Comparison of ENCODE assay signal across 26 mouse cellular contexts in the genomic region with DNA sequence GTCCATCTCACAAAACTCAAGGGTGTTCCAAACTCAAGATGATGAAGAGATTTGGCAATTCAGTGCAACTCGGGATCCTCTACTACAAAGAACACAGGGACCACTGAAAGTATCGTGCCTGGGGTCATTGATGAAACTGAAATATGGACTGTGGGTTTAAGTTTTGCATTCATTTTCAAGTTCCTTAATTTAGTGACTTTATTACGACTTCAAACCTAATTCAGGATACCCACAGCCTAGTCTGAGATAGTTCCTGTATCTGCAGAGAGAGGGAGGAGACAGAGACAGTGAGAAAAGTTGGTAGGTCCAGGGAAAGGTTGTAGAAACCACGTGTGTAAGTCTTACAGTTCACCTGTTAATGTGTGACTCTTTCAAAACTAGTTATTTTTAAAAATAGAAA. TPM values are rescaled to one million over a fixed set of nuclear protein-coding genes. Genes with fewer than 3 reads are reported as not detected.
DNase-seq lines count a peak whose midpoint lies in the region; ATAC-seq and TF ChIP-seq lines count a peak whose summit lies in the region.
"Had no signal": no experiment of that assay in that cellular context is flagged by ENCODE, and none has a peak within 500 bp of the region (broad histone marks: within the 10 kb centered on the region; RNA-seq: fewer than 3 reads in every experiment).

No protein-coding gene starts in this region.

- no peak overlapping the region for H3K4me2 ChIP-seq in forebrain, postnatal 0 days (ENCODE audit: low read depth)
- H3K4me2 ChIP-seq: embryonic facial prominence, embryonic 12.5 days; embryonic facial prominence, embryonic 15.5 days; forebrain, embryonic 12.5 days; forebrain, embryonic 15.5 days; heart, embryonic 11.5 days; hindbrain, embryonic 12.5 days; hindbrain, embryonic 15.5 days; intestine, embryonic 15.5 days had no signal

- TF ChIP-seq POLR2A in liver, adult 2 months (IDR thresholded peaks at IDR 0.05; ENCODE audit: extremely low read depth, insufficient read depth, low read length): no peak

- TF ChIP-seq CTCF in forebrain, postnatal 0 days (IDR thresholded peaks at IDR 0.05; ENCODE audit: low read depth): no peak
- TF ChIP-seq CTCF in liver, adult 2 months (IDR thresholded peaks at IDR 0.05; ENCODE audit: low read depth, low read length): no peak

- no peaks in the 10 kb centered on the region for H3K36me3 ChIP-seq in forebrain, embryonic 10.5 days (replicated peaks)
- no peaks in the 10 kb centered on the region for H3K36me3 ChIP-seq in forebrain, postnatal 0 days (ENCODE audit: insufficient read depth)
- no peaks in the 10 kb centered on the region for H3K36me3 ChIP-seq in liver, adult 2 months (ENCODE audit: control insufficient read depth, insufficient read depth, low read length)
- H3K36me3 ChIP-seq: embryonic facial prominence, embryonic 12.5 days; embryonic facial prominence, embryonic 15.5 days; forebrain, embryonic 12.5 days; forebrain, embryonic 15.5 days; hindbrain, embryonic 12.5 days; hindbrain, embryonic 15.5 days; intestine, embryonic 15.5 days had no signal

- H3K27me3 ChIP-seq in forebrain, embryonic 10.5 days (ENCODE audit: poor library complexity, severe bottlenecking): no peaks in the 10 kb centered on the region
- no peaks in the 10 kb centered on the region for H3K27me3 ChIP-seq in forebrain, postnatal 0 days (ENCODE audit: insufficient read depth, low read length)
- H3K27me3 ChIP-seq in liver, adult 2 months (ENCODE audit: control insufficient read depth, insufficient read depth, low read length): no peaks in the 10 kb centered on the region
- H3K27me3 ChIP-seq: embryonic facial prominence, embryonic 12.5 days; embryonic facial prominence, embryonic 15.5 days; forebrain, embryonic 12.5 days; forebrain, embryonic 15.5 days; hindbrain, embryonic 12.5 days; hindbrain, embryonic 15.5 days; intestine, embryonic 15.5 days had no signal

- no peak overlapping the region for H3K27ac ChIP-seq in forebrain, embryonic 10.5 days
- no peak overlapping the region for H3K27ac ChIP-seq in forebrain, postnatal 0 days (ENCODE audit: low read depth, low read length)
- H3K27ac ChIP-seq in liver, adult 2 months (replicated peaks; ENCODE audit: insufficient read depth, low read depth, low read length): peak overlapping the region; percentile 44; the same call in 1 of the 2 replicates
- H3K27ac ChIP-seq in brown adipose tissue, adult 24 weeks (replicated peaks; ENCODE audit: low read depth, low read length): peak overlapping the region; percentile 39; the same call in 1 of the 2 replicates
- H3K27ac ChIP-seq: embryonic facial prominence, embryonic 12.5 days; embryonic facial prominence, embryonic 15.5 days; forebrain, embryonic 12.5 days; forebrain, embryonic 15.5 days; hindbrain, embryonic 12.5 days; hindbrain, embryonic 15.5 days; intestine, embryonic 15.5 days had no signal

- H3K9ac ChIP-seq in forebrain, postnatal 0 days: no peak overlapping the region
- H3K9ac ChIP-seq in liver, adult 2 months (ENCODE audit: low read depth, low read length): no peak overlapping the region
- H3K9ac ChIP-seq: embryonic facial prominence, embryonic 12.5 days; embryonic facial prominence, embryonic 15.5 days; forebrain, embryonic 12.5 days; forebrain, embryonic 15.5 days; hindbrain, embryonic 12.5 days; hindbrain, embryonic 15.5 days; intestine, embryonic 15.5 days had no signal

- peak; percentile 0 for DNase-seq in forebrain, embryonic 10.5 days (ENCODE audit: extremely low spot score, low spot score)
- DNase-seq in forebrain, postnatal 0 days: no peak
- no peak for DNase-seq in liver, adult 2 months (ENCODE audit: extremely low read depth, low read depth, low spot score)
- DNase-seq in liver: no peak
- no peak for DNase-seq in layer of hippocampus, adult 8-10 months (ENCODE audit: low spot score in 2 of 2)
- no peak for DNase-seq in adrenal gland, postnatal 36 days
- DNase-seq: adrenal gland, adult 2 months; adrenal gland, postnatal 14 days; B cell, adult 2 months; cerebellum, adult 18-20 months; cerebellum, adult 9-10 months; cerebellum, postnatal 14 days; gastrocnemius, postnatal 10 days; gastrocnemius, postnatal 36 days had no signal

- no peaks in the 10 kb centered on the region for H3K4me1 ChIP-seq in forebrain, embryonic 10.5 days
- H3K4me1 ChIP-seq in forebrain, postnatal 0 days (ENCODE audit: insufficient read depth): no peaks in the 10 kb centered on the region
- no peaks in the 10 kb centered on the region; the same call in 1 of the 2 replicates for H3K4me1 ChIP-seq in liver, adult 2 months (ENCODE audit: control insufficient read depth, insufficient read depth, low read length)
- H3K4me1 ChIP-seq in brown adipose tissue, adult 24 weeks (ENCODE audit: control insufficient read depth, insufficient read depth, insufficient read length, low read length): peaks cover 25% of the 10 kb centered on the region
- H3K4me1 ChIP-seq: embryonic facial prominence, embryonic 12.5 days; embryonic facial prominence, embryonic 15.5 days; forebrain, embryonic 12.5 days; forebrain, embryonic 15.5 days; hindbrain, embryonic 12.5 days; hindbrain, embryonic 15.5 days; intestine, embryonic 15.5 days had no signal

- ATAC-seq in forebrain, postnatal 0 days: no peak
- peak; percentile 41 for ATAC-seq in megakaryocyte, adult 5-6 weeks (ENCODE audit: poor library complexity, severe bottlenecking)
- ATAC-seq: forebrain, embryonic 15.5 days; intestine, embryonic 15.5 days had no signal

- no peak overlapping the region for H3K4me3 ChIP-seq in forebrain, embryonic 10.5 days
- no peak overlapping the region for H3K4me3 ChIP-seq in forebrain, postnatal 0 days (ENCODE audit: low read depth, low read length)
- no peak overlapping the region for H3K4me3 ChIP-seq in liver, adult 2 months (ENCODE audit: insufficient read depth, low read depth, low read length)
- no peak overlapping the region for H3K4me3 ChIP-seq in brown adipose tissue, adult 24 weeks (ENCODE audit: insufficient read depth, low read depth, low read length)
- H3K4me3 ChIP-seq: embryonic facial prominence, embryonic 12.5 days; embryonic facial prominence, embryonic 15.5 days; forebrain, embryonic 12.5 days; forebrain, embryonic 15.5 days; hindbrain, embryonic 12.5 days; hindbrain, embryonic 15.5 days; intestine, embryonic 15.5 days had no signal

- peaks cover 5% of the 10 kb centered on the region; the same call in 1 of the 2 replicates for H3K79me2 ChIP-seq in liver, adult 2 months (ENCODE audit: control insufficient read depth, insufficient read depth, low read length)

- H3K9me3 ChIP-seq in forebrain, embryonic 10.5 days: no peaks in the 10 kb centered on the region
- no peaks in the 10 kb centered on the region for H3K9me3 ChIP-seq in forebrain, postnatal 0 days (ENCODE audit: low read length)
- H3K9me3 ChIP-seq: embryonic facial prominence, embryonic 12.5 days; embryonic facial prominence, embryonic 15.5 days; forebrain, embryonic 12.5 days; forebrain, embryonic 15.5 days; hindbrain, embryonic 12.5 days; hindbrain, embryonic 15.5 days; intestine, embryonic 15.5 days had no signal

- WGBS in forebrain, embryonic 10.5 days: 81% methylated on average over 4 of the region's 4 CpGs
- 83% methylated on average over 4 of the region's 4 CpGs for WGBS in forebrain, postnatal 0 days
- 67% methylated on average over 4 of the region's 4 CpGs for WGBS in liver, adult 2 months

RNA-seq across cellular contexts. Expression of gene Ptprb, which starts 15.2 kb away (rescaled TPM):
- 1.7 and 2.1 TPM in 2 replicates for polyA plus RNA-seq in forebrain, embryonic 10.5 days (2016; fragmentation: Nextera tagmentation; extraction: Ambion mirVana)
- 6.3 and 9.8 TPM in 2 replicates for total RNA-seq in forebrain, postnatal 0 days (2014; rRNA removed)
- 1.4 and 2.3 TPM in 2 replicates for polyA plus RNA-seq in forebrain, postnatal 0 days (2015; fragmentation: Nextera tagmentation; extraction: Ambion mirVana)
- total RNA-seq in liver, adult 2 months (2014; rRNA removed): 39.8 and 44.2 TPM in 2 replicates
- 5.1 and 5.9 TPM in 2 replicates for polyA plus RNA-seq in liver, adult 2 months (2012; rRNA removed)
- 16.1 and 19.0 TPM in 2 replicates for polyA plus RNA-seq in brown adipose tissue, adult 24 weeks (2012; ENCODE audit: insufficient read depth, insufficient read length, missing spikeins)
- total RNA-seq in megakaryocyte, adult 5-6 weeks (2015): not detected in 2 replicates
- total RNA-seq in megakaryocyte, adult 5-6 weeks (2017): not detected in 2 replicates
- total RNA-seq in layer of hippocampus, adult 8-10 months (2022): 10 to 100 TPM; 17.3 to 18.3 (median 17.9) TPM
- 10 to 100 TPM; 37.8 to 56.6 TPM for total RNA-seq in adrenal gland, postnatal 36 days (2021)
- total RNA-seq: hematopoietic stem cell, adult 5-6 weeks; MEL had no signal

Comparison
In these comparisons a context has a peak if more than half of its experiments do, and no peak if none do; other contexts are left out.
1. H3K27ac ChIP-seq: peak in liver, adult 2 months (single experiment) and brown adipose tissue, adult 24 weeks (single experiment); none in forebrain, embryonic 10.5 days (single experiment) and forebrain, postnatal 0 days (single experiment).